Mouse (Mus musculus): ENCODE measurements around the gene Aanat.

- TF ChIP-seq CTCF (IDR thresholded peaks at IDR 0.05; ENCODE audit: low read depth, low read length) = no peak
- TF ChIP-seq POLR2A (IDR thresholded peaks at IDR 0.05; ENCODE audit: extremely low read depth, insufficient read depth, low read length) = no peak
Observed at GRCm38 (mm10) chr11:116571767-116572679, 14.2 kb upstream of the Aanat start.
